Mouse (Mus musculus) limb, embryonic 13.5 days (tissue): Measurements from ENCODE around the gene Zfp87. TPM values are rescaled to one million over a fixed set of nuclear protein-coding genes. Genes with fewer than 3 reads are reported as not detected.

Experiments used
- ATAC-seq: fragments of 200-750 bp; cut with Nextera tagmentation; 2 replicates; pipeline ENCODE4 v1.8.0; 2017; ENCODE audit warnings: low read depth, moderate number of reproducible peaks, moderate TSS enrichment; ENCODE audit not compliant: low FRiP score
- H3K27ac ChIP-seq: fragments of 300-500 bp; sonication (generic); 2 replicates; pipeline ENCODE4 v1.5.1; 2015; ENCODE audit warnings: inconsistent platforms, mild to moderate bottlenecking, moderate library complexity
- H3K27me3 ChIP-seq: fragments of 300-500 bp; sonication (generic); 2 replicates; pipeline ENCODE4 v1.6.1; 2015; ENCODE audit warnings: mild to moderate bottlenecking, inconsistent platforms
- H3K36me3 ChIP-seq: fragments of 300-500 bp; sonication (generic); 2 replicates; pipeline ENCODE4 v1.6.1; 2015; ENCODE audit warnings: inconsistent platforms, mild to moderate bottlenecking, moderate library complexity
- H3K4me1 ChIP-seq: fragments of 300-500 bp; sonication (generic); 2 replicates; pipeline ENCODE4 v1.6.1; 2015; ENCODE audit warnings: inconsistent platforms
- H3K4me2 ChIP-seq: fragments of 300-500 bp; sonication (generic); replicated peaks from 2 replicates; pipeline ENCODE4 v1.6.1; 2015; ENCODE audit warnings: inconsistent platforms, mild to moderate bottlenecking, moderate library complexity
- H3K4me3 ChIP-seq: fragments of 300-500 bp; sonication (generic); 2 replicates; pipeline ENCODE4 v1.5.1; 2015; ENCODE audit warnings: moderate library complexity, mild to moderate bottlenecking, inconsistent platforms
- H3K9ac ChIP-seq: fragments of 300-500 bp; sonication (generic); 2 replicates; pipeline ENCODE4 v1.6.1; 2015; ENCODE audit warnings: mild to moderate bottlenecking, inconsistent platforms
- H3K9me3 ChIP-seq: fragments of 300-500 bp; sonication (generic); 2 replicates; pipeline ENCODE4 v1.6.1; 2016; ENCODE audit warnings: inconsistent platforms
- WGBS: fragments of 180-500 bp; shearing (Covaris S2); methylation state at CpG from one replicate; pipeline ENCODE4 v1.1.7; 2015; 5-methylcytosine and 5-hydroxymethylcytosine counted together
- polyA plus RNA-seq: library from polyadenylated mRNA; unstranded; fragments of >200 nt; fragmentation: Nextera tagmentation; extraction: Ambion mirVana; gene quantifications from 2 replicates; pipeline ENCODE4 v1.2.1, GENCODE M21; 2015

Gene Zfp87
- polyA plus RNA-seq, 1 experiment from 2014 or later: 26.5 TPM

GRCm38 (mm10) chr13:67483625-67484423 is 42.2 kb downstream of the Zfp87 start, which contains the start of gene Zfp874b:
Gene Zfp874b, minus strand, starts transcription at chr13:67484258.
- Histone ChIP-seq H3K4me3 (peak within 1 kb of the TSS; percentile 65), H3K4me2 (peak within 1 kb of the TSS; percentile 64), H3K27me3 (no peaks in the 10 kb centered on the region), H3K36me3 (peaks cover 24% of the 10 kb centered on the region), H3K27ac (peak within 1 kb of the TSS; percentile 28; the same call in 1 of the 2 replicates), H3K9me3 (peaks cover 6% of the 10 kb centered on the region; the same call in 1 of the 2 replicates), H3K4me1 (peaks cover 6% of the 10 kb centered on the region), H3K9ac (peak within 1 kb of the TSS; percentile 72)
- peak; percentile 95 for ATAC-seq
- WGBS: 4% methylated on average over 20 of the region's 20 CpGs

- Histone ChIP-seq H3K36me3 (peaks cover 17% of the 10 kb centered on the region), H3K4me3 (no peak overlapping the region), H3K9ac (no peak overlapping the region), H3K9me3 (no peaks in the 10 kb centered on the region), H3K4me2 (no peak overlapping the region), H3K27me3 (no peaks in the 10 kb centered on the region), H3K27ac (no peak overlapping the region), H3K4me1 (peaks cover 6% of the 10 kb centered on the region)
- ATAC-seq: no peak
- 68% methylated on average over 4 of the region's 4 CpGs for WGBS
Measured at GRCm38 (mm10) chr13:67481528-67481927, 44.4 kb downstream of the Zfp87 start.

DNA sequence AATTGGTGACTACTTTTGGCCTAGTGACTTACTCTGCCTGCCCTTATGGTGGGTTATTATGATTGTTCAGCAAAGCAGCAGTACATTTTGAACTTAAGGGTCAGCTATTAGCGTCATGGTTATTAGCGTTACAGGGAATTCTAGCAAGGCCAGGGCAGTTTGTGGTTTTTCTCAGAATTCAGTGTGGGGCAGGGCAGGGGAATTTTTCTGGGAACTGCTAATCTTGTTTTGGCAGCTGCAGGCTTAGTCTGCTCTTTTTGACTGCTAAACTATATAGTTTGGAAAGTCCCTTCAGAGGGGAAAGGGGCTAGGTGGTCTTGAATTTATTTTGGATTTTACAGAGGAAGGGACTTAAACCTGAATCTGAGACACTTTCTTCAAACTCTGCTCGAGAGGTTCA is 56.7 kb downstream of the Zfp87 start:
- H3K36me3 ChIP-seq: peaks cover 32% of the 10 kb centered on the region
- H3K4me2 ChIP-seq: no peak overlapping the region
- ATAC-seq: no peak
- WGBS: 88% methylated on average over 3 of the region's 3 CpGs
- no peaks in the 10 kb centered on the region for H3K4me1 ChIP-seq
- no peak overlapping the region for H3K27ac ChIP-seq
- no peaks in the 10 kb centered on the region for H3K27me3 ChIP-seq
- H3K4me3 ChIP-seq: no peak overlapping the region
- H3K9me3 ChIP-seq: 0 out of 2 replicates have a peak, but pooled peaks cover 7% of the 10 kb centered on the region
- no peak overlapping the region for H3K9ac ChIP-seq

Other genes starting within 250 kb of the Zfp87 start
- gene Zfp458, start 247.7 kb downstream of the Zfp87 start, polyA plus RNA-seq: 2.0 and 2.3 TPM in 2 replicates
- gene Zfp457, start 219.7 kb downstream of the Zfp87 start, polyA plus RNA-seq: 0.51 and 0.66 TPM in 2 replicates
- gene Zfp595, start 193.6 kb downstream of the Zfp87 start, polyA plus RNA-seq: 2.4 and 2.5 TPM in 2 replicates
- gene Gm28044, start 165.6 kb downstream of the Zfp87 start, polyA plus RNA-seq: not detected in 2 replicates
- gene Zfp953, start 165.6 kb downstream of the Zfp87 start, polyA plus RNA-seq: 0.69 and 1.2 TPM in 2 replicates
- 0.32 and 0.36 TPM in 2 replicates for gene Gm28041, start 150.4 kb downstream of the Zfp87 start, polyA plus RNA-seq
- gene Zfp456, start 150.4 kb downstream of the Zfp87 start, polyA plus RNA-seq: 1.6 and 1.7 TPM in 2 replicates
- gene Zfp429, start 126.4 kb downstream of the Zfp87 start, polyA plus RNA-seq: 5.6 and 7.9 TPM in 2 replicates
- 1.7 TPM in 2 replicates for gene Zfp459, start 104.8 kb downstream of the Zfp87 start, polyA plus RNA-seq
- 11.5 and 11.6 TPM in 2 replicates for gene Zfp874a, start 74.6 kb downstream of the Zfp87 start, polyA plus RNA-seq
- 3.2 and 3.8 TPM in 2 replicates for gene Zfp874b, start 41.9 kb downstream of the Zfp87 start, polyA plus RNA-seq
- gene Zfp58, start 25.6 kb downstream of the Zfp87 start, polyA plus RNA-seq: 21.4 and 22.1 TPM in 2 replicates
- gene Gm26965, start within 50 bp of the Zfp87 start, polyA plus RNA-seq: not detected in 2 replicates
- gene Zfp748, start 27.7 kb upstream of the Zfp87 start, polyA plus RNA-seq: 15.3 and 15.9 TPM in 2 replicates
- 4.5 TPM in 2 replicates for gene Zfp729b, start 83.5 kb upstream of the Zfp87 start, polyA plus RNA-seq
- 0.59 TPM in 1 of 2 replicates, not detected in the other for gene Gm49345, start 111.6 kb upstream of the Zfp87 start, polyA plus RNA-seq
- gene Zfp729a, start 111.6 kb upstream of the Zfp87 start, polyA plus RNA-seq: 3.2 and 3.6 TPM in 2 replicates
- 14.8 and 16.8 TPM in 2 replicates for gene Zfp738, start 160.9 kb upstream of the Zfp87 start, polyA plus RNA-seq
- 8.0 and 8.1 TPM in 2 replicates for gene Zfp65, start 203.0 kb upstream of the Zfp87 start, polyA plus RNA-seq
- 7.3 TPM in 2 replicates for gene Zfp85, start 229.1 kb upstream of the Zfp87 start, polyA plus RNA-seq